Mouse (Mus musculus) ES-Bruce4 (cell line): ENCODE measurements around the gene Nfatc4.

ENCODE experiments used
- CTCF ChIP-seq: IDR thresholded peaks from one replicate; pipeline ENCODE4 v1.8.1; 2011; ENCODE audit warnings: low read depth, low read length
- EP300 ChIP-seq: IDR thresholded peaks from 2 replicates; pipeline ENCODE4 v1.6.1; 2011; ENCODE audit warnings: low read depth, low read length; ENCODE audit not compliant: insufficient read depth
- POLR2A ChIP-seq: IDR thresholded peaks from one replicate; pipeline ENCODE4 v1.8.1; 2011; ENCODE audit warnings: low read length; ENCODE audit not compliant: insufficient read depth

DNA sequence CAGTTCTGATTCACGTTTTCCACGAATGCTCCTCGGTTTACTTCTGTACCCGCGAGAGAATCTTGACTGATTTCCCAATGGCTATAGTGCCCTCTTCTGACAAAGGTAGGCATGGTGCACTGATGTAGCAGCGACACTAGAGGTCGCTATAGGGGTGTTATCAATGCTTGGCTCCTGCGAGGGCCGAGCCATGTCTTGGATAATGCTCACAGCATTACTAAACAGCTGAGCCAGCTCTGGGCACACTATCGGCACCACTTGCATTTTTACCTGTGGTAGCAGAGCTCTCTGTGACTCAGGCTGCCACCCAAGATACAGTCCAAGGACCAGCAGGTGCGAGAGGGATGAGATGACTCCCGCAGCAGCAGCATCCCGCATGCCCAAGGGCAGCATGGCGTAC, 41.6 kb upstream of the Nfatc4 start:
- TF ChIP-seq CTCF (peak; percentile 99), EP300 (0 out of 2 replicates have a peak, but pooled peaks have one; percentile 35), POLR2A (no peak)
